Mouse (Mus musculus): ENCODE results near the gene Rnf145.

The Rnf145 gene

GRCm38 (mm10) chr11:44532846-44533781 is 14.3 kb downstream of the Rnf145 start:
- intact Hi-C loops (cut with DNase I) = no loop called here

- intact Hi-C loops (cut with DNase I) = no loop called here
Observed at GRCm38 (mm10) chr11:44534999-44535750, 16.4 kb downstream of the Rnf145 start.

- intact Hi-C loops (cut with DNase I) = no loop called here
Observed at GRCm38 (mm10) chr11:44537403-44537802, 18.6 kb downstream of the Rnf145 start.

- intact Hi-C loops (cut with DNase I) = no loop called here
Observed at GRCm38 (mm10) chr11:44538101-44538500, 19.3 kb downstream of the Rnf145 start.

- intact Hi-C loops (cut with DNase I) = no loop called here
Observed at GRCm38 (mm10) chr11:44538501-44539290, 19.9 kb downstream of the Rnf145 start.

- intact Hi-C loops (cut with DNase I) = no loop called here
Observed at GRCm38 (mm10) chr11:44539291-44539930, 20.6 kb downstream of the Rnf145 start.

- intact Hi-C loops (cut with DNase I) = no loop called here
Observed at GRCm38 (mm10) chr11:44540243-44540642, 21.5 kb downstream of the Rnf145 start.

GRCm38 (mm10) chr11:44541280-44541679 is 22.5 kb downstream of the Rnf145 start:
- intact Hi-C loops (cut with DNase I) = no loop called here

GRCm38 (mm10) chr11:44541813-44542212 is 23.0 kb downstream of the Rnf145 start:
- intact Hi-C loops (cut with DNase I) = no loop called here

GRCm38 (mm10) chr11:44543593-44543992 is 24.8 kb downstream of the Rnf145 start:
- intact Hi-C loops (cut with DNase I) = no loop called here

- intact Hi-C loops (cut with DNase I) = no loop called here
Observed at GRCm38 (mm10) chr11:44543996-44544395, 25.2 kb downstream of the Rnf145 start.

- intact Hi-C loops (cut with DNase I) = no loop called here
Observed at GRCm38 (mm10) chr11:44545181-44545580, 26.4 kb downstream of the Rnf145 start.

GRCm38 (mm10) chr11:44546250-44546649 is 27.5 kb downstream of the Rnf145 start:
- intact Hi-C loops (cut with DNase I) = no loop called here

- intact Hi-C loops (cut with DNase I) = no loop called here
Observed at GRCm38 (mm10) chr11:44547651-44548196, 29.0 kb downstream of the Rnf145 start.

- intact Hi-C loops (cut with DNase I) = no loop called here
Observed at GRCm38 (mm10) chr11:44548816-44549215, 30.1 kb downstream of the Rnf145 start.

- intact Hi-C loops (cut with DNase I) = no loop called here
Observed at GRCm38 (mm10) chr11:44549511-44550278, 30.9 kb downstream of the Rnf145 start.

GRCm38 (mm10) chr11:44550996-44551395 is 32.2 kb downstream of the Rnf145 start:
- intact Hi-C loops (cut with DNase I) = no loop called here

- intact Hi-C loops (cut with DNase I) = no loop called here
Observed at GRCm38 (mm10) chr11:44554339-44554738, 35.6 kb downstream of the Rnf145 start.

- intact Hi-C loops (cut with DNase I) = no loop called here
Observed at GRCm38 (mm10) chr11:44558521-44558920, 39.8 kb downstream of the Rnf145 start.

GRCm38 (mm10) chr11:44559466-44559865 is 40.7 kb downstream of the Rnf145 start:
- intact Hi-C loops (cut with DNase I) = no loop called here

Measured in adrenal gland (tissue).